Mouse (Mus musculus): ENCODE measurements at regions not wholly inside any gene's neighbourhood (a gene's known extent, or its start where the extent isn't known, plus 50 kb on each side); places are given as distances from the start of the nearest gene placed in this dataset. TPM values are rescaled to one million over a fixed set of nuclear protein-coding genes. Genes with fewer than 3 reads are reported as not detected.
"Not testable (repeated sequence)": the region's sequence is repeated elsewhere in the genome, so short reads cannot be mapped to it uniquely, and the experiment has no call there.

DNA sequence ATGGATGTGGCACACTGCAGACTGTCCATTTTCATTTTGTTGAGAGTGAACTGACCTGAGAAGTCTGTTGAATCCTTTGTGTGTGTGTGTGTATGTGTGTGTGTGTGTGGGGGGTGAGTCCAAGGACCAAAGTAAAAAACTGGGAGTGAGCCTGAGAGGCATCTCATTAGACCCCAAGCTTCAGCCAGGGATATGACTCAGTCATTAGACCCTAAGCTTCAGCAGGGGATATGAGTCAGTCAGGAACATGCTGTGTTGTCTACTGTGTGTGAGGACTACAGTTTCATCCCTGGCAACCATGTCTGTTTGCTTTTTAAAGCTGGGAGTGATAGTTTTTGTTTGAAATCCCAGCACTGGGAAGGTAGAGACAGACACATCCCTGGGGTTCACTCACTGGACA, 74.8 kb upstream of the Btbd11 start:
- Histone ChIP-seq H3K9ac (no peak overlapping the region), H3K36me3 (no peaks in the 10 kb centered on the region), H3K4me1 (replicated peaks) (no peaks in the 10 kb centered on the region), H3K4me2 (no peak overlapping the region), H3K27ac (ENCODE audit: poor library complexity, severe bottlenecking) (no peak overlapping the region), H3K4me3 (no peak overlapping the region), H3K9me3 (replicated peaks) (no peaks in the 10 kb centered on the region), H3K27me3 (replicated peaks) (no peaks in the 10 kb centered on the region)
- ATAC-seq (ENCODE audit: insufficient number of reproducible peaks, low FRiP score): no peak

DNA sequence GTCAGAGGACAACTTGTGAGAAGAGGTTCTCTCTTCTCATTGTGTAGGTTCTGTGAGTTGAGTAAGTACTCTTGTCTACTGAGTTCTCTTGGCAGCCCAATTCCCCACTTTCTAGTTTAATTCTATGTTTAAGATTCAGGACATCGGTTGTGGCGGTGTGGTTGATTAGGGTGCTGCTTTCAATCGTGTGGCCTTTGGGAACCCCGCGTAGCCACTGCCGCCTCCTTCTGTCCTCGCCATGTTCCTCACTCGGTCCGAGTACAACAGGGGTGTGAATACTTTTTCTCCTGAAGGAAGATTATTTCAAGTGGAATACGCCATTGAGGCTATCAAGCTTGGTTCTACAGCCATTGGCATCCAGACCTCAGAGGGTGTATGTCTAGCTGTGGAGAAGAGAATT, 73.3 kb upstream of the Btbd11 start:
- H3K4me3 ChIP-seq; H3K36me3 ChIP-seq; H3K27ac ChIP-seq (ENCODE audit: poor library complexity, severe bottlenecking); H3K9me3 ChIP-seq (replicated peaks); H3K27me3 ChIP-seq (replicated peaks); H3K9ac ChIP-seq; H3K4me1 ChIP-seq (replicated peaks); ATAC-seq (ENCODE audit: insufficient number of reproducible peaks, low FRiP score); H3K4me2 ChIP-seq: not testable (repeated sequence)
- WGBS: 86% methylated on average over 10 of the region's 10 CpGs

DNA sequence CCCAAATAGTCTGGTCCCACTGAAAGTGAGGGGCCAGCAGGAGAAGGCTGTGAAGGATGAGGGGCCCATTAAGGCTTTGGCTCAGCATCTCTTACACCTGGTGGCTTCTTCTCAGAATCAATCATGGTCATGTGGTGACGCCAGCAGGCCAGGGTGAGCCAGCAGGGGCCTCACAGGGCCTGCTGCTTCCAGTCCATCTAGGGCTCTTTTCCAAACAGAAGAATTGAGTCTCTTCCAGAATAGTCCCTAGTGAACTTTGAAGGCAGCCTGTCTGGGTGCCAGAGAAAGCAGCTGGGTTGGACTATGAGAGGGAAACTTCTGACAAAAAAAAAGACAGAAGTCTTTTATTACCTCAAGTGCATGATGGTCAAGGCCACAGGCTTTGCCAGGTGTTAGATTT, 65.6 kb upstream of the Btbd11 start:
- WGBS: 60% methylated on average over 1 of the region's 1 CpGs
- no peak overlapping the region for H3K27ac ChIP-seq (ENCODE audit: poor library complexity, severe bottlenecking)

DNA sequence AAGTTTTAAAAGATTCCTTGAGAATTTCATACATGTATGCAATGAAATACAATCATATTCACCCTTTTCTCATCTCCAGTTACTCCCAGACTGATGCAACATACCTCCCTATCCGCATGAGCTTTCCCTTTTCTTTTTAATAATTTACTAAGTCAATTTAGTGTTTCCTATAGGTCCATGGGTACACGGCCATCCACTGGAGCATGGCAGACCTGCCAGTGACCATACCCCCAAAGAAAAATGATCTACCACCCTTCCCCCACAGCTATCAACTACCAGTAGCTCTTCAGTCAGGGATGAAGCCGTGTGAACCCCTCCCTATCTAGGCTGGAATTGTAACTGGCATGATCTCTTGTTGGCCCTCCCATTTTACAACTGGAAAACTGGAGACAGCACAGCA, 64.3 kb upstream of the Btbd11 start:
- H3K36me3 ChIP-seq: no peaks in the 10 kb centered on the region
- WGBS: 74% methylated on average over 3 of the region's 3 CpGs

More for the DNA sequence above, 65.6 kb upstream of the Btbd11 start:
- H3K9ac ChIP-seq: no peak overlapping the region
- H3K4me1 ChIP-seq (replicated peaks): no peaks in the 10 kb centered on the region
- H3K4me2 ChIP-seq: no peak overlapping the region
- ATAC-seq (ENCODE audit: insufficient number of reproducible peaks, low FRiP score): no peak
- no peak overlapping the region for H3K4me3 ChIP-seq
- H3K9me3 ChIP-seq (replicated peaks): peaks cover 6% of the 10 kb centered on the region; the same call in 1 of the 2 replicates
- H3K27me3 ChIP-seq (replicated peaks): no peaks in the 10 kb centered on the region
- H3K36me3 ChIP-seq: no peaks in the 10 kb centered on the region

DNA sequence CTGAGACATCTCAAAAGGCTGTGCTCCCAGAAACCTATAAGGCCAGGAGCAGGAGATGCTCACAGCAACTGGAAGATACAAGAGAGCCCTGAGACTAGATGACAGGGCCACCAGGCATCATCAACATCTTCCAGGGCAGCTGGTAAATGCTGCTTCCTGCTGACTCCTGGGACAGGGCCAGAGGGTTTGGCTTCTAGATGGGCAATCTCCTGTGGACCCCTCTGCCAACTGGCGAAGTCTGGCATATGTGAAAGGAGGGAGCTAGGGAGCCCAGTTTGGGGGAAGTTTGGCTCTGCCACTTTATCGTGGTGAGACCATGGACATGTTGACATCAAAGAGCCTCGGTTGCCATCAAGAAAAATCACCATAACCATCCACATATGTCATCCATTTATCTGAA, 57.2 kb upstream of the Btbd11 start:
- H3K36me3 ChIP-seq: no peaks in the 10 kb centered on the region
- no peak overlapping the region for H3K27ac ChIP-seq (ENCODE audit: poor library complexity, severe bottlenecking)
- H3K27me3 ChIP-seq (replicated peaks): no peaks in the 10 kb centered on the region
- 81% methylated on average over 3 of the region's 3 CpGs for WGBS
- H3K9me3 ChIP-seq (replicated peaks): 0 out of 2 replicates have a peak, but pooled peaks cover under 1% of the 10 kb centered on the region
- no peak overlapping the region for H3K9ac ChIP-seq
- no peak for ATAC-seq (ENCODE audit: insufficient number of reproducible peaks, low FRiP score)
- no peak overlapping the region for H3K4me2 ChIP-seq
- 0 out of 2 replicates have a peak, but pooled peaks cover 5% of the 10 kb centered on the region for H3K4me1 ChIP-seq (replicated peaks)
- no peak overlapping the region for H3K4me3 ChIP-seq

More for the DNA sequence above, 64.3 kb upstream of the Btbd11 start:
- H3K27ac ChIP-seq (ENCODE audit: poor library complexity, severe bottlenecking): no peak overlapping the region
- ATAC-seq (ENCODE audit: insufficient number of reproducible peaks, low FRiP score): no peak
- H3K4me3 ChIP-seq: no peak overlapping the region
- no peaks in the 10 kb centered on the region for H3K4me1 ChIP-seq (replicated peaks)
- no peak overlapping the region for H3K9ac ChIP-seq
- no peak overlapping the region for H3K4me2 ChIP-seq
- peaks cover 6% of the 10 kb centered on the region; the same call in 1 of the 2 replicates for H3K9me3 ChIP-seq (replicated peaks)
- no peaks in the 10 kb centered on the region for H3K27me3 ChIP-seq (replicated peaks)

DNA sequence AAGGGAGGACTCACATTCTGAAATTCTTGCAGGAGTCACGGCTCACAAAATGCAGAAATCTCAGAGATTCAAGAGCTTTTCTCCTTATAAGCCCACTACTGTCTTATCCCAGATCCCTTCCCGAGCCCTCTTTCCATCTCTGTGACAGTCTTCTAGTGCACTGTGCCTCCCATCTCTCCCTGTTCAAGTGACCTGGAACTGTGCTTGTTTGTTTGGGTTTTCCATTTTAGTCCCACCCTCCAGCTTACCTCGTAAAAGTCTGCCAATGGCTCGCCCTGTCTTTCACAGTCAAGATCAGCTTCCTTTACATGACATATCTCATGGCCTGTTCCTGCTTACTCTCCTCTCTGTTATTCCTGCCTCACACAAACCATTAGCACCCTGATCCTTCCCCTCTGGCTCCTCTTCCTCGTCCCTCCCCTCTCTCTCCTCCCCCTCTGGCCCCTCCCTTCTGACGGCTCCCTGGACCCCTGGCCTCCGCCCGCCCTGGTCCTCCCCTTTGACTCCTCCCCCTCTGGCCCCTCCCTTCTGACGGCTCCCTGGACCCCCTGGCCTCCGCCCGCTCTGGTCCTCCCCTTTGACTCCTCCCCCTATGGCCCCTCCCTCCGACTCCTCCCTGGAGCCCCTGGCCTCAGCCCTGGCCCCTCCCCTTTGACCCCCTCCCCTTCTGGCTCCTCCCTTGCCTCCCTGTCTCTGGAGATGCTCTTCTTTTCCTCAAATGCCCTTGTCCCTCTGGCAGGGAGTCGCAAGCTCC, 55.5 kb upstream of the Btbd11 start:
- peak overlapping the region; percentile 56 for H3K4me2 ChIP-seq
- WGBS: 7% methylated on average over 13 of the region's 13 CpGs
- H3K27me3 ChIP-seq (replicated peaks): no peaks in the 10 kb centered on the region
- ATAC-seq (ENCODE audit: insufficient number of reproducible peaks, low FRiP score): peak; percentile 63
- H3K27ac ChIP-seq (ENCODE audit: poor library complexity, severe bottlenecking): no peak overlapping the region
- H3K9me3 ChIP-seq (replicated peaks): no peaks in the 10 kb centered on the region
- H3K4me3 ChIP-seq: peak overlapping the region; percentile 23
- no peaks in the 10 kb centered on the region for H3K36me3 ChIP-seq
- no peak overlapping the region for H3K9ac ChIP-seq
- 0 out of 2 replicates have a peak, but pooled peaks cover 5% of the 10 kb centered on the region for H3K4me1 ChIP-seq (replicated peaks)

Small RNAs in the stretch of these regions (microRNA-seq; reads per million reads assigned to microRNA genes)
- gene Gm27392: not detected
